Mouse (Mus musculus) neural tube, embryonic 14.5 days (tissue): ENCODE measurements around the gene Ces1g. TPM values are rescaled to one million over a fixed set of nuclear protein-coding genes. Genes with fewer than 3 reads are reported as not detected.

Experiments
- ATAC-seq: fragments of 200-750 bp; cut with Nextera tagmentation; 2 replicates; pipeline ENCODE4 v1.8.0; 2017; ENCODE audit warnings: low read depth, mild to moderate bottlenecking, moderate TSS enrichment, moderate library complexity
- H3K27ac ChIP-seq: fragments of 300-500 bp; sonication (generic); 2 replicates; pipeline ENCODE4 v1.5.1; 2014; ENCODE audit warnings: low read depth, mild to moderate bottlenecking, control low read depth, low read length, moderate library complexity, mixed read lengths
- H3K27me3 ChIP-seq: fragments of 300-500 bp; sonication (generic); 2 replicates; pipeline ENCODE4 v1.6.1; 2014; ENCODE audit warnings: low read length; ENCODE audit not compliant: control insufficient read depth, insufficient read depth
- H3K36me3 ChIP-seq: fragments of 300-500 bp; sonication (generic); 2 replicates; pipeline ENCODE4 v1.6.1; 2014; ENCODE audit warnings: low read length, mixed read lengths; ENCODE audit not compliant: control insufficient read depth, insufficient read depth
- H3K4me1 ChIP-seq: fragments of 300-500 bp; sonication (generic); 2 replicates; pipeline ENCODE4 v1.6.1; 2014; ENCODE audit warnings: low read length; ENCODE audit not compliant: control insufficient read depth, insufficient read depth
- H3K4me2 ChIP-seq: fragments of 300-500 bp; sonication (generic); 2 replicates; pipeline ENCODE4 v1.6.1; 2014; ENCODE audit warnings: mild to moderate bottlenecking, low read depth, low read length, control low read depth
- H3K4me3 ChIP-seq: fragments of 300-500 bp; sonication (generic); 2 replicates; pipeline ENCODE4 v1.5.1; 2014; ENCODE audit warnings: low read depth, low read length, control low read depth, mixed read lengths
- H3K9ac ChIP-seq: fragments of 300-500 bp; sonication (generic); replicated peaks from 2 replicates; pipeline ENCODE4 v1.6.1; 2014; ENCODE audit warnings: low read depth, mild to moderate bottlenecking, control low read depth, low read length, mixed read lengths
- H3K9me3 ChIP-seq: fragments of 300-500 bp; sonication (generic); 2 replicates; pipeline ENCODE4 v1.6.1; 2016; ENCODE audit warnings: low read length; ENCODE audit not compliant: control insufficient read depth
- WGBS: fragments of 180-500 bp; shearing (Covaris S2); extraction: QIAGEN DNeasy Blood & Tissue Kit; methylation state at CpG from one replicate; pipeline ENCODE4 v1.1.7; 2014; 5-methylcytosine and 5-hydroxymethylcytosine counted together
- polyA plus RNA-seq: library from polyadenylated mRNA; unstranded; fragments of >200 nt; fragmentation: Nextera tagmentation; extraction: Ambion mirVana; gene quantifications from 2 replicates; pipeline ENCODE4 v1.2.1, GENCODE M21; 2014

Ces1g gene
- not detected in 2 replicates for polyA plus RNA-seq

GRCm38 (mm10) chr8:93337207-93337606, at the start of gene Ces1g:
Gene Ces1g, minus strand, starts transcription at chr8:93337308.
- Histone ChIP-seq H3K4me1 (no peaks in the 10 kb centered on the region), H3K36me3 (no peaks in the 10 kb centered on the region), H3K27ac (no peak within 1 kb of the TSS), H3K27me3 (no peaks in the 10 kb centered on the region), H3K4me2 (no peak within 1 kb of the TSS), H3K9ac (no peak within 1 kb of the TSS), H3K9me3 (no peaks in the 10 kb centered on the region), H3K4me3 (no peak within 1 kb of the TSS)
- no peak for ATAC-seq
- 61% methylated on average over 3 of the region's 3 CpGs for WGBS

GRCm38 (mm10) chr8:93379625-93380024, 42.5 kb upstream of the Ces1g start, which contains the start of gene Ces1h:
Gene Ces1h, minus strand, starts transcription at chr8:93379725.
- Histone ChIP-seq H3K27ac (no peak within 1 kb of the TSS), H3K4me3 (no peak within 1 kb of the TSS), H3K9me3 (no peaks in the 10 kb centered on the region), H3K4me2 (no peak within 1 kb of the TSS), H3K36me3 (no peaks in the 10 kb centered on the region), H3K27me3 (no peaks in the 10 kb centered on the region), H3K4me1 (no peaks in the 10 kb centered on the region), H3K9ac (no peak within 1 kb of the TSS)
- WGBS, result 96% methylated on average over 4 of the region's 4 CpGs
- ATAC-seq, result no peak

DNA sequence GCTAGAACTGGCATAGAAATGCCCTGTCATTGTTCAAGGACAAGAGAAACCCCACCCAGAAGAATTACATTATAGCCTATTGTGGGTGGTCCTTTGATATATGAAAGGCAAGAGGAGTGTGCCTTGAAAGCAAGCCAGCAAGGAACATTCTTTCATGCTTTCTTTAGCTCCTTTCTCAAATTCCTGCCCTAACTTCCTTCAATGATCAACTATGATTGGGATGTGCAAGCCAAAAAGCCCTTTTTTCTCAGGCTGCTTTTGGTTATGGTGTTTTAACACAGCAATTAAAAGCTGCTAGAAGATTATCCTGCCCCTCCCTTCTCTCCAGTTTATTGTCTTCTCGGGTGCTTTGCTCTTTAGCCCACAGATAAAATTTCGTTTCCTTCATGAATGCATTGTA, 32.4 kb upstream of the Ces1g start:
- H3K27me3 ChIP-seq, result no peaks in the 10 kb centered on the region
- no peaks in the 10 kb centered on the region for H3K36me3 ChIP-seq
- WGBS, result 12% methylated on average over 2 of the region's 2 CpGs
- ATAC-seq, result no peak
- H3K9me3 ChIP-seq, result no peaks in the 10 kb centered on the region
- H3K4me2 ChIP-seq, result no peak overlapping the region
- H3K4me1 ChIP-seq, result no peaks in the 10 kb centered on the region
- no peak overlapping the region for H3K4me3 ChIP-seq
- no peak overlapping the region for H3K27ac ChIP-seq
- no peak overlapping the region for H3K9ac ChIP-seq

GRCm38 (mm10) chr8:93360113-93360512, 23.0 kb upstream of the Ces1g start:
- Histone ChIP-seq H3K9me3 (no peaks in the 10 kb centered on the region), H3K27ac (no peak overlapping the region), H3K36me3 (no peaks in the 10 kb centered on the region), H3K4me3 (no peak overlapping the region), H3K4me1 (no peaks in the 10 kb centered on the region), H3K27me3 (no peaks in the 10 kb centered on the region), H3K4me2 (no peak overlapping the region), H3K9ac (no peak overlapping the region)
- ATAC-seq, result no peak

- H3K4me3 ChIP-seq, result no peak overlapping the region
- no peak overlapping the region for H3K9ac ChIP-seq
- no peaks in the 10 kb centered on the region for H3K9me3 ChIP-seq
- WGBS, result 95% methylated on average over 2 of the region's 2 CpGs
- no peak overlapping the region for H3K4me2 ChIP-seq
- no peak overlapping the region for H3K27ac ChIP-seq
- no peaks in the 10 kb centered on the region for H3K36me3 ChIP-seq
- ATAC-seq, result no peak
- H3K4me1 ChIP-seq, result no peaks in the 10 kb centered on the region
- no peaks in the 10 kb centered on the region for H3K27me3 ChIP-seq
Measured at GRCm38 (mm10) chr8:93339531-93339930, 2.4 kb upstream of the Ces1g start.

DNA sequence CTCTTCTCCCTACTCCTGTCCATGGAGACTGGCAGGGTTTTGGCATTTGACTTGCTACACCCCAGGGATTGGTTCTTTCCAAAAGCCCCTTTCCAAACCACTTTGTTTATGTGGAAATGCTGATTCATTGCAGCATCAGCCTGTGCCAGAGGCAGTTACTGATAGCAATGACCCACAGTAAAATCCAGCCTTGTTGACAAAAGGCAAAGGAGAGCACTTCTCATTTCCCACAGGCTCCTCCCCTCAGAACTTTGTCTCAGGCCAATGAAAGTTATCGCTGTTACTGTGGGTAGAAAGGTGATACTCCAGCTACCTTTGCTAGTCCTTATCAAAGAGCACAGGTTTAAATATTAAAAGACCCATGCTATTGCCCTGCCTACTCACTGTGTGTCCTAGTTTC, 4.4 kb downstream of the Ces1g start:
- 88% methylated on average over 1 of the region's 1 CpGs for WGBS
- no peak overlapping the region for H3K4me3 ChIP-seq
- no peak overlapping the region for H3K4me2 ChIP-seq
- ATAC-seq, result no peak
- no peaks in the 10 kb centered on the region for H3K9me3 ChIP-seq
- no peaks in the 10 kb centered on the region for H3K4me1 ChIP-seq
- H3K36me3 ChIP-seq, result no peaks in the 10 kb centered on the region
- H3K27me3 ChIP-seq, result no peaks in the 10 kb centered on the region
- H3K9ac ChIP-seq, result no peak overlapping the region
- no peak overlapping the region for H3K27ac ChIP-seq

- no peak overlapping the region for H3K27ac ChIP-seq
- H3K36me3 ChIP-seq, result no peaks in the 10 kb centered on the region
- no peaks in the 10 kb centered on the region for H3K4me1 ChIP-seq
- no peak overlapping the region for H3K4me3 ChIP-seq
- no peak overlapping the region for H3K9ac ChIP-seq
- ATAC-seq, result no peak
- H3K9me3 ChIP-seq, result no peaks in the 10 kb centered on the region
- H3K4me2 ChIP-seq, result no peak overlapping the region
- WGBS, result 91% methylated on average over 2 of the region's 2 CpGs
- H3K27me3 ChIP-seq, result no peaks in the 10 kb centered on the region
Measured at GRCm38 (mm10) chr8:93331151-93331550, 6.0 kb downstream of the Ces1g start.

DNA sequence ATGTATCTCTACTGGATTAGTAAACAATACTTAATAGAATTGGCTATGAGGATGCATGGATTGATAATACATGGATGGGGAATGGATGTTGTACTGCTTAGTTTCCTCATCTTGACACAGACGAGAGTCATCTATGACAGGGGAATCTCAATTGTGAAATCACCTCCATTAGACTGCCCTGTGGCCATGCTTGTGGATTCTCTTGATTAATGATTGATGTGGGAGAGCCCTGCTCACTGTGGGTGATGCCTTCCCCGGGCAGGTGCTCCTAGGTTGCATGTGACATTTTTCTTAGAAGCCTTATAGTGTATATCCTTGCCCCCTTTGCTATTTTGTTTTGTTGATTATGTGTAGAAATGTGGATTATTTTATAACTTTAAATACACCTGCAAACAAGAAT, 12.0 kb downstream of the Ces1g start:
- Histone ChIP-seq H3K9me3 (no peaks in the 10 kb centered on the region), H3K36me3 (no peaks in the 10 kb centered on the region), H3K27ac (no peak overlapping the region), H3K9ac (no peak overlapping the region), H3K27me3 (no peaks in the 10 kb centered on the region), H3K4me2 (no peak overlapping the region), H3K4me3 (no peak overlapping the region), H3K4me1 (no peaks in the 10 kb centered on the region)
- no peak for ATAC-seq
- WGBS, result 86% methylated on average over 2 of the region's 2 CpGs

- Histone ChIP-seq H3K4me1 (no peaks in the 10 kb centered on the region), H3K4me2 (no peak overlapping the region), H3K4me3 (no peak overlapping the region), H3K36me3 (no peaks in the 10 kb centered on the region), H3K27me3 (no peaks in the 10 kb centered on the region), H3K9ac (no peak overlapping the region), H3K27ac (no peak overlapping the region), H3K9me3 (no peaks in the 10 kb centered on the region)
- ATAC-seq, result no peak
- 92% methylated on average over 2 of the region's 2 CpGs for WGBS
Measured at GRCm38 (mm10) chr8:93317031-93317430, 20.1 kb downstream of the Ces1g start.

DNA sequence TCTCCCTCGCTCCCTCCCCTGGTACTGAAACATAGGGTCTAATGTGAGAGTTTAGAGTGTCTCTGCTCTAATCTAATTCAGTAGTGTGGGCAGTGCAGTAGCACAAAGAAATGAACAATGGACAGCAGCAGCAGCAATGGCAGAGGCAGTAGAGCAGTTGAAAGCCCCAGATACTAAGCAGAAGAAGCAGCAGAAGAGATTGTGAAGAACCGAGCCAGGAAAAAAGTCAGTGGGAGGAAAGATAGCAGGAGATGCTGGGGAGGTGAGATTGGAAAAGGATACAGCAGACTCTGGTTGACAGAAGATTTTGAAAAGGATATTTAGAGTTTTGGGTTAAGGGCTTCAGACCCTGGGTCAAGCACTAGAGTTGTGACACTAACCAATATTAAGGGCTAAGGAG, 21.6 kb downstream of the Ces1g start:
- ATAC-seq, result no peak
- no peak overlapping the region for H3K27ac ChIP-seq
- H3K4me2 ChIP-seq, result no peak overlapping the region
- 85% methylated on average over 2 of the region's 2 CpGs for WGBS
- H3K27me3 ChIP-seq, result no peaks in the 10 kb centered on the region
- H3K4me3 ChIP-seq, result no peak overlapping the region
- H3K36me3 ChIP-seq, result no peaks in the 10 kb centered on the region
- no peaks in the 10 kb centered on the region for H3K9me3 ChIP-seq
- H3K9ac ChIP-seq, result no peak overlapping the region
- no peaks in the 10 kb centered on the region for H3K4me1 ChIP-seq
